Mouse (Mus musculus) intestine, embryonic 14.5 days (tissue): ENCODE measurements around the gene Fstl4. TPM values are rescaled to one million over a fixed set of nuclear protein-coding genes. Genes with fewer than 3 reads are reported as not detected.
"Not testable (repeated sequence)": the region's sequence is repeated elsewhere in the genome, so short reads cannot be mapped to it uniquely, and the experiment has no call there.

ENCODE experiments used
- ATAC-seq: fragments of 200-750 bp; cut with Nextera tagmentation; replicated peaks from 2 replicates; pipeline ENCODE4 v1.8.0; 2017; ENCODE audit warnings: low read depth, moderate number of reproducible peaks, moderate TSS enrichment, moderate library complexity; ENCODE audit not compliant: low FRiP score, low TSS enrichment
- DNase-seq: peaks from one replicate; pipeline ENCODE4 v3.0.0-alpha.2; 2018; ENCODE audit warnings: low spot score
- H3K27ac ChIP-seq: fragments of 300-500 bp; sonication (generic); 2 replicates; pipeline ENCODE4 v1.5.1; 2014; ENCODE audit warnings: low read depth, mild to moderate bottlenecking, control low read depth
- H3K27me3 ChIP-seq: fragments of 300-500 bp; sonication (generic); replicated peaks from 2 replicates; pipeline ENCODE4 v1.6.1; 2014; ENCODE audit warnings: low read length, control low read depth; ENCODE audit not compliant: control insufficient read depth, insufficient read depth
- H3K36me3 ChIP-seq: fragments of 300-500 bp; sonication (generic); 2 replicates; pipeline ENCODE4 v1.6.1; 2014; ENCODE audit warnings: low read length, control low read depth; ENCODE audit not compliant: control insufficient read depth, insufficient read depth
- H3K4me1 ChIP-seq: fragments of 300-500 bp; sonication (generic); replicated peaks from 2 replicates; pipeline ENCODE4 v1.6.1; 2014; ENCODE audit warnings: low read length, control low read depth, mixed read lengths; ENCODE audit not compliant: control insufficient read depth, insufficient read depth
- H3K4me2 ChIP-seq: fragments of 300-500 bp; sonication (generic); 2 replicates; pipeline ENCODE4 v1.6.1; 2014; ENCODE audit warnings: low read length
- H3K4me3 ChIP-seq: fragments of 300-500 bp; sonication (generic); 2 replicates; pipeline ENCODE4 v1.5.1; 2014; ENCODE audit warnings: low read depth, low read length, control low read depth, mixed read lengths
- H3K9ac ChIP-seq: fragments of 300-500 bp; sonication (generic); 2 replicates; pipeline ENCODE4 v1.6.1; 2014; ENCODE audit warnings: mild to moderate bottlenecking, low read length
- H3K9me3 ChIP-seq: fragments of 300-500 bp; sonication (generic); 2 replicates; pipeline ENCODE4 v1.6.1; 2016; ENCODE audit warnings: low read length, control low read depth; ENCODE audit not compliant: control insufficient read depth
- WGBS: fragments of 180-500 bp; shearing (Covaris S2); extraction: QIAGEN DNeasy Blood & Tissue Kit; methylation state at CpG from one replicate; pipeline ENCODE4 v1.1.7; 2014; 5-methylcytosine and 5-hydroxymethylcytosine counted together
- polyA plus RNA-seq: library from polyadenylated mRNA; unstranded; fragments of >200 nt; fragmentation: Nextera tagmentation; extraction: Ambion mirVana; gene quantifications from 2 replicates; pipeline ENCODE4 v1.2.1, GENCODE M21; 2014

Gene Fstl4
- polyA plus RNA-seq, 1 experiment from 2014 or later = 7.7 TPM

DNA sequence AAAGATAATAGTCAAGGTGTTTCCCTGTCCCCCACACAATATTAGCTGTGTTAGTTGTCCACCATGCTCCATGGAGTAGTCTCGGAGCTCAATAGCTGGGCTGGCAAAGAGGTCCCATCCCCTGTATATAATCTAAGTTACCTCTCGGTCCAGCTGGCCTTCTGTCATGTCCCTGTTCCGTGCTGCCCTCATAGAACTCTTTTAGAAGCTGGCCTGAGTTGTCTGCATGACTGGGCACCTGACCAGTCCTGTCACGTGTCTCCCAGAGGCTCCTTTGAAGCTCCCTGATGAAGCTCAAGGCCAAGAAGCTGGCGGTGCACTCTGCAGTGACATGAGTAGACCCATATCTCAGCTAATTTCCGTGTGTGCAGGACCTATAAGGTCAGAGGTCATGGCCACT is 316.9 kb downstream of the Fstl4 start:
- Histone ChIP-seq H3K9me3 (no peaks in the 10 kb centered on the region; the same call in 1 of the 2 replicates), H3K4me3 (no peak overlapping the region), H3K9ac (no peak overlapping the region), H3K4me2 (no peak overlapping the region), H3K4me1 (peaks cover 3% of the 10 kb centered on the region; the same call in 1 of the 2 replicates), H3K27ac (no peak overlapping the region), H3K36me3 (no peaks in the 10 kb centered on the region), H3K27me3 (no peaks in the 10 kb centered on the region)
- DNase-seq (no peak), ATAC-seq (no peak)
- WGBS = 84% methylated on average over 6 of the region's 6 CpGs

DNA sequence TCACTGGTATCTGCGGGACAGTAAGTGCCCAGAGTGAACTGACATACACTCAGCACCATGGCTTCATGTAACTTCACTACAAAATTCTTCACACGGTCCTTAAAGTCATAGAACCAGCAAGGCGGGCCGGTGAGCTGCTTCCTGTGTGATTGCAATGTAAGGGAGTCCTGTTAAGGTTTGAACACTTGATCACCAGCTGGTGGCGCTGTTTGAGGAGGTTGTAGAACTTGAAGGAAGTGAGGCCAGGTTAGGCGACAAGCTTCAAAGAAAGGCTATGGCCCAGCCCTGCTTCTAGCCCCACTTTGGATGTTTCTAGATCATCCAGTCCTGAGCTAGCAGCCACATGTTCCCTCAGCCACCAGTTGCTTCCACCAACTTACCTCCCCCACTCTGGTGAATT is 320.9 kb downstream of the Fstl4 start:
- Histone ChIP-seq H3K4me2 (no peak overlapping the region), H3K27me3 (no peaks in the 10 kb centered on the region), H3K4me3 (no peak overlapping the region), H3K27ac (no peak overlapping the region), H3K9ac (no peak overlapping the region), H3K36me3 (no peaks in the 10 kb centered on the region), H3K9me3 (no peaks in the 10 kb centered on the region), H3K4me1 (peaks cover 3% of the 10 kb centered on the region; the same call in 1 of the 2 replicates)
- ATAC-seq (no peak), DNase-seq (no peak)
- WGBS = 71% methylated on average over 6 of the region's 6 CpGs

DNA sequence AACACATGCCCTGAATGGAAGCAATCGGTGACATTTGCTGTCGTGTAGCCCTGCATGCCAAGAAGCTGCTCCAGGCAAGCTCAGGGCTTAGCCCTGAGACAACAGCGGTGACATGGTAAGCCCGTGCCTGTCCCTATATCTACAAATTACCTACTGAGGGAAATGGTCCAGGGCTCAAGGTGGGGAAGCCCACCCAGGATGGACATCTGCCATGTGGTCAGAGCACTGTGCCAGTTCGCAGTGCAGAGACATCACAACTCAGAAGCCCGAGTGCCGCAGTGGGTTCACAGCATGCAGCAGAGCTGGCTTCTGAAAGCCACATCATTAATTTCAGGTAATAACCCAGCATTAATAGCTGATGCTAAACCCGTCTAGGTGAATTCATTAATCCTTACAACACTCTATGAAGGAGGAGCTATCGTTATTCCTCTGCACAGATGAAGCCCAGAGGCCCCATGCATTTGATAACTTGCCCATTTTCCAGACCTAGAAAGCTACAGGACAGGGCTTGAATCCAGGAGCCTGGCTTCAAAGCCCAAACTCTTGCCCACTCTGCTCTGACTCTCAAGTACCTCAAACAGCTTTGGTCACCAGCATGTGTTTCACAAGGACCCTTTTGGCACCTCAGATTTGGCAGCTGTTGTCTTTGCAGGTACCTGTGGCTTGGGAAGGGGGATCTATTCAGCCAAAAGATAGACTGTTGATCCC is 321.6 kb downstream of the Fstl4 start:
- peaks cover 5% of the 10 kb centered on the region for H3K4me1 ChIP-seq
- H3K4me2 ChIP-seq = no peak overlapping the region
- no peak for ATAC-seq
- WGBS = 81% methylated on average over 9 of the region's 9 CpGs
- no peak for DNase-seq
- no peaks in the 10 kb centered on the region for H3K9me3 ChIP-seq
- H3K9ac ChIP-seq = no peak overlapping the region
- no peaks in the 10 kb centered on the region for H3K27me3 ChIP-seq
- no peak overlapping the region for H3K27ac ChIP-seq
- no peak overlapping the region for H3K4me3 ChIP-seq
- H3K36me3 ChIP-seq = no peaks in the 10 kb centered on the region

DNA sequence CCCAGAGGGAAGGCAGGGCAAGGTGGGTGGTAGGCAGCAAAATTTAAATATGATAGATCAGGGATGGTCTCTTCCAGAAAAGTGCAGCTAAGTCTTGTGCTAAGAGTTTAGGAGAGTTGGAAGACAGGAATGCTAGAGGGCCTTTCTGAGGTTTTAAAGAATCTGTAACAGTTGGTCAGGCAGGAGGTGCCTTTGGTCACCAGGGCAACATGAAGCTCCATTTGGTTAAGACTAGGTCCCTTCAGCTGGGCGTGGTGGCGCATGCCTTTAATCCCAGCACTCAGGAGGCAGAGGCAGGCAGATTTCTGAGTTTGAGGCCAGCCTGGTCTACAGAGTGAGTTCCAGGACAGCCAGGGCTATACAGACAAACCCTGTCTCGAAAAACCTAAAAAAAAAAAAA is 323.5 kb downstream of the Fstl4 start:
- H3K27me3 ChIP-seq, H3K4me2 ChIP-seq, H3K36me3 ChIP-seq, DNase-seq, H3K4me3 ChIP-seq, H3K27ac ChIP-seq, H3K9me3 ChIP-seq, ATAC-seq, H3K9ac ChIP-seq: not testable (repeated sequence)
- peaks cover 16% of the 10 kb centered on the region for H3K4me1 ChIP-seq
- WGBS = 83% methylated on average over 3 of the region's 3 CpGs

- 24% methylated on average over 5 of the region's 5 CpGs for WGBS
- H3K4me2 ChIP-seq = no peak overlapping the region
- H3K4me3 ChIP-seq = no peak overlapping the region
- no peaks in the 10 kb centered on the region for H3K27me3 ChIP-seq
- H3K27ac ChIP-seq = no peak overlapping the region
- H3K9ac ChIP-seq = no peak overlapping the region
- H3K4me1 ChIP-seq = peaks cover 13% of the 10 kb centered on the region
- H3K9me3 ChIP-seq = no peaks in the 10 kb centered on the region
- no peak for DNase-seq
- no peak for ATAC-seq
- H3K36me3 ChIP-seq = no peaks in the 10 kb centered on the region
These were observed 327.2 kb downstream of the Fstl4 start for GRCm38 (mm10) chr11:53091596-53091995.

GRCm38 (mm10) chr11:53096871-53097270 is 332.4 kb downstream of the Fstl4 start:
- Histone ChIP-seq H3K27ac (no peak overlapping the region), H3K36me3 (no peaks in the 10 kb centered on the region), H3K9me3 (no peaks in the 10 kb centered on the region), H3K4me1 (peaks cover 11% of the 10 kb centered on the region), H3K4me2 (no peak overlapping the region), H3K4me3 (no peak overlapping the region), H3K9ac (no peak overlapping the region), H3K27me3 (no peaks in the 10 kb centered on the region)
- ATAC-seq = no peak
- DNase-seq = no peak
- WGBS = 85% methylated on average over 9 of the region's 9 CpGs

DNA sequence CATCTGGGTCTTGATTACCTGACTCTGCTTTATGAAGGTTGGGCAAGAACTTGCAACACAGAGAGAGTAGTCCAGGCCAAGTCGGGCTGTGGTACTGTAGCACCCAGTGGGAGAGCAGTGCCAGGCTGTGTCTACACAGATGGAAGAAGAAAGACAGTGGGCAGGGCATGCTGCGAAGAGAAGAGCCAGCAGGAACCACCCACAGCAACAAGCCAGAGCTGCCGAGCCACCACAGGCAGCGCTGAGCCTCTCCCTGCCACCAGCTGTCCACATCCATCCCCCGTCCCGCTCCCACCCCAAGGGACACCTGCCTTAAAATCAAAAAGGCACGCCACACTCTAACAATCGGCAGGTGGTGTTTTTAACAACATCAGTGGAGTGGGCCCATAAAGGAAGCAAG is 332.9 kb downstream of the Fstl4 start:
- H3K27me3 ChIP-seq = no peaks in the 10 kb centered on the region
- peaks cover 7% of the 10 kb centered on the region; the same call in 1 of the 2 replicates for H3K4me1 ChIP-seq
- H3K27ac ChIP-seq = no peak overlapping the region
- no peak overlapping the region for H3K4me2 ChIP-seq
- ATAC-seq = no peak
- H3K9ac ChIP-seq = no peak overlapping the region
- no peaks in the 10 kb centered on the region for H3K36me3 ChIP-seq
- no peaks in the 10 kb centered on the region for H3K9me3 ChIP-seq
- 87% methylated on average over 8 of the region's 8 CpGs for WGBS
- no peak overlapping the region for H3K4me3 ChIP-seq
- no peak for DNase-seq

DNA sequence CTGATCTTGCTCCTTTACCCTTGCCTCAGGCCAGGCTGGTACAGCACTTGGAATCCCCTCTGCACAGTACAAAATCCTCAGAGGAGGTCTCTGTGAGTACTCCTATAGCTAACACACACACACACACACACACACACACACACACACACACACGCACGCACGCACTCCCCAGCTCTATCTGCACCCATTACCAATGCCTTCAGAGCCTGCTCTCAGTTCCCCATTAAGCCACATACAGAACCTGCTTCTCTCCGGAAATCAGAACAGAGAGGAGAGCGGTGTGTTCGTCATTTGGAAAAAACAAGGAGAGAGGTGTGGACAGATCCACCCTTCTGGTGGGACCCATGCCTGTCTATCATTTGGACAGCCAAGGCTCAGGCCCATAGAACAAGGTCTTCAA is 333.4 kb downstream of the Fstl4 start:
- Histone ChIP-seq H3K4me1 (peaks cover 7% of the 10 kb centered on the region; the same call in 1 of the 2 replicates), H3K27me3 (no peaks in the 10 kb centered on the region), H3K4me2 (no peak overlapping the region), H3K27ac (no peak overlapping the region), H3K4me3 (no peak overlapping the region), H3K9me3 (no peaks in the 10 kb centered on the region), H3K9ac (no peak overlapping the region), H3K36me3 (no peaks in the 10 kb centered on the region)
- ATAC-seq (no peak), DNase-seq (no peak)
- 96% methylated on average over 6 of the region's 6 CpGs for WGBS

GRCm38 (mm10) chr11:53098780-53099198 is 334.4 kb downstream of the Fstl4 start:
- no peaks in the 10 kb centered on the region for H3K9me3 ChIP-seq
- DNase-seq (no peak), ATAC-seq (peak; percentile 67)
- WGBS = 41% methylated on average over 3 of the region's 3 CpGs
- H3K4me2 ChIP-seq = no peak overlapping the region
- no peak overlapping the region for H3K4me3 ChIP-seq
- H3K4me1 ChIP-seq = peaks cover 7% of the 10 kb centered on the region; the same call in 1 of the 2 replicates
- H3K27me3 ChIP-seq = no peaks in the 10 kb centered on the region
- no peaks in the 10 kb centered on the region for H3K36me3 ChIP-seq
- no peak overlapping the region for H3K27ac ChIP-seq
- no peak overlapping the region for H3K9ac ChIP-seq
